Comparison of ENCODE assay signal across 29 mouse cellular contexts in the genomic region with DNA sequence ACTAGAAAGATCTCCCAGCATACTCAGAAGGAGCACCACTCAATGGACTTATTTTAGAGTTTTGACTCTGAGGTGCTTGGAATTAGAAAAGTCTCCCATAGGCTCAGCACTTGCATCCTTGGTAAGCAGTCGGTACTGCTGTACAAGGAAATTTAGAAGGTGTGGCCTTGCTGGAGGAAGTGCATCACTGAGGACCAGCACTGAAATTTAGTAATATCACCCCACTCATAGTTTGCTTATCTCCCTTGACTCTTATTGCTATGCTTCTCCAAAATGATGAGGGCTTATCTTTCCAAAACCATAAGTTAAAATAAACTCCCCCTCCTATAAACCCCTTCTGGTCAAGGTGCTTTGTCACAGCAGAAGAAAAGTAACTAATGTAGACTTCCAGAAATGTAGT. TPM values are rescaled to one million over a fixed set of nuclear protein-coding genes. Genes with fewer than 3 reads are reported as not detected.
DNase-seq lines count a peak whose midpoint lies in the region; ATAC-seq lines count a peak whose summit lies in the region.
"Had no signal": no experiment of that assay in that cellular context is flagged by ENCODE, and none has a peak within 500 bp of the region (broad histone marks: within the 10 kb centered on the region; RNA-seq: fewer than 3 reads in every experiment).

No protein-coding gene starts in this region.

- no peak for DNase-seq in liver, embryonic 11.5 days (ENCODE audit: low spot score)
- DNase-seq in liver = no peak
- no peak for DNase-seq in limb, embryonic 10.5 days (ENCODE audit: low spot score)
- DNase-seq in thymus, adult 18-20 months = no peak
- DNase-seq: adrenal gland, adult 8-10 months; adrenal gland, postnatal 25 days; cerebellum, adult 11-12 months; cerebellum, adult 8-10 months; cerebellum, postnatal 10 days; cerebellum, postnatal 36 days; forebrain, postnatal 0 days; gastrocnemius, adult 2 months; gastrocnemius, postnatal 14 days; heart, adult 11 months had no signal

- no peak overlapping the region for H3K4me2 ChIP-seq in liver, embryonic 11.5 days
- H3K4me2 ChIP-seq in hindbrain, embryonic 13.5 days = no peak overlapping the region
- H3K4me2 ChIP-seq: heart, embryonic 11.5 days; hindbrain, embryonic 14.5 days had no signal

- H3K9ac ChIP-seq in liver, embryonic 11.5 days (ENCODE audit: low read depth, low read length) = no peak overlapping the region
- no peak overlapping the region for H3K9ac ChIP-seq in hindbrain, embryonic 13.5 days
- H3K9ac ChIP-seq: forebrain, postnatal 0 days; hindbrain, embryonic 14.5 days had no signal

- H3K4me1 ChIP-seq in liver, embryonic 11.5 days (replicated peaks; ENCODE audit: control insufficient read depth, insufficient read depth, low read length) = no peaks in the 10 kb centered on the region
- no peaks in the 10 kb centered on the region for H3K4me1 ChIP-seq in limb, embryonic 10.5 days
- no peaks in the 10 kb centered on the region for H3K4me1 ChIP-seq in hindbrain, embryonic 13.5 days (replicated peaks)
- H3K4me1 ChIP-seq: forebrain, embryonic 10.5 days had no signal

- no peak overlapping the region for H3K4me3 ChIP-seq in liver, embryonic 11.5 days (ENCODE audit: low read depth, low read length)
- H3K4me3 ChIP-seq in limb, embryonic 10.5 days = no peak overlapping the region
- H3K4me3 ChIP-seq in hindbrain, embryonic 13.5 days = no peak overlapping the region
- H3K4me3 ChIP-seq: forebrain, embryonic 10.5 days; gastrocnemius, adult 2 months had no signal

- no peaks in the 10 kb centered on the region for H3K36me3 ChIP-seq in liver, embryonic 11.5 days (ENCODE audit: control insufficient read depth, insufficient read depth, low read length)
- H3K36me3 ChIP-seq in limb, embryonic 10.5 days = no peaks in the 10 kb centered on the region
- no peaks in the 10 kb centered on the region for H3K36me3 ChIP-seq in hindbrain, embryonic 13.5 days
- H3K36me3 ChIP-seq: forebrain, embryonic 10.5 days; G1E had no signal

- H3K27ac ChIP-seq in liver, embryonic 11.5 days (ENCODE audit: low read depth, low read length) = no peak overlapping the region
- H3K27ac ChIP-seq in limb, embryonic 10.5 days = no peak overlapping the region
- no peak overlapping the region for H3K27ac ChIP-seq in hindbrain, embryonic 13.5 days
- H3K27ac ChIP-seq: forebrain, embryonic 10.5 days; gastrocnemius, adult 2 months; hindbrain, embryonic 14.5 days; hindbrain, postnatal 0 days had no signal

- no peaks in the 10 kb centered on the region for H3K9me3 ChIP-seq in liver, embryonic 11.5 days (ENCODE audit: control insufficient read depth, low read length)
- H3K9me3 ChIP-seq in limb, embryonic 10.5 days (replicated peaks) = no peaks in the 10 kb centered on the region
- no peaks in the 10 kb centered on the region for H3K9me3 ChIP-seq in hindbrain, embryonic 13.5 days
- H3K9me3 ChIP-seq: forebrain, embryonic 10.5 days; G1E had no signal

- WGBS in liver, embryonic 11.5 days = 50% methylated on average over 1 of the region's 1 CpGs
- WGBS in limb, embryonic 10.5 days = 78% methylated on average over 1 of the region's 1 CpGs
- WGBS in hindbrain, embryonic 13.5 days = 64% methylated on average over 1 of the region's 1 CpGs

- H3K27me3 ChIP-seq in liver, embryonic 11.5 days (replicated peaks; ENCODE audit: control insufficient read depth, insufficient read depth, low read length) = no peaks in the 10 kb centered on the region
- H3K27me3 ChIP-seq in limb, embryonic 10.5 days (ENCODE audit: low read depth, poor library complexity, severe bottlenecking) = no peaks in the 10 kb centered on the region
- 0 out of 2 replicates have a peak, but pooled peaks cover 4% of the 10 kb centered on the region for H3K27me3 ChIP-seq in hindbrain, embryonic 13.5 days

- ATAC-seq in liver, embryonic 11.5 days (replicated peaks; ENCODE audit: low FRiP score) = peak; percentile 47; the same call in 1 of the 2 replicates
- peak; percentile 51; the same call in 1 of the 2 replicates for ATAC-seq in common myeloid progenitor, adult 5-6 weeks (replicated peaks; ENCODE audit: low read depth, poor library complexity, severe bottlenecking)
- peak; percentile 64 for ATAC-seq in megakaryocyte, adult 5-6 weeks (ENCODE audit: poor library complexity, severe bottlenecking)
- ATAC-seq in hindbrain, embryonic 13.5 days (ENCODE audit: low FRiP score) = no peak
- ATAC-seq: forebrain, embryonic 14.5 days; forebrain, postnatal 0 days; hindbrain, postnatal 0 days had no signal

RNA-seq across cellular contexts. Expression of a gene that starts 7.4 kb away (rescaled TPM):
- 82.3 and 94.4 TPM in 2 replicates for polyA plus RNA-seq in liver, embryonic 11.5 days (2014; fragmentation: Nextera tagmentation; extraction: Ambion mirVana)
- 103 and 106 TPM in 2 replicates for total RNA-seq in common myeloid progenitor, adult 5-6 weeks (2017)
- total RNA-seq in megakaryocyte, adult 5-6 weeks (2015) = 27.9 and 35.9 TPM in 2 replicates
- total RNA-seq in megakaryocyte, adult 5-6 weeks (2017) = 50.4 and 52.2 TPM in 2 replicates
- 66.4 and 68.5 TPM in 2 replicates for polyA plus RNA-seq in limb, embryonic 10.5 days (2016; fragmentation: Nextera tagmentation; extraction: Ambion mirVana)
- polyA plus RNA-seq in hindbrain, embryonic 13.5 days (2015; fragmentation: Nextera tagmentation; extraction: Ambion mirVana) = 63.3 and 65.8 TPM in 2 replicates

RNA-seq across cellular contexts. Expression of a gene that starts 12.6 kb away (rescaled TPM):
- 0.14 and 0.38 TPM in 2 replicates for polyA plus RNA-seq in liver, embryonic 11.5 days (2014; fragmentation: Nextera tagmentation; extraction: Ambion mirVana)
- 1.2 TPM in 1 of 2 replicates, not detected in the other for total RNA-seq in common myeloid progenitor, adult 5-6 weeks (2017)
- total RNA-seq in megakaryocyte, adult 5-6 weeks (2015) = 3.1 and 4.2 TPM in 2 replicates
- 4.3 and 5.9 TPM in 2 replicates for total RNA-seq in megakaryocyte, adult 5-6 weeks (2017)
- polyA plus RNA-seq in limb, embryonic 10.5 days (2016; fragmentation: Nextera tagmentation; extraction: Ambion mirVana) = not detected in 2 replicates
- polyA plus RNA-seq in hindbrain, embryonic 13.5 days (2015; fragmentation: Nextera tagmentation; extraction: Ambion mirVana) = not detected in 2 replicates
- total RNA-seq: adrenal gland, postnatal 25 days; forebrain, postnatal 0 days; gastrocnemius, adult 2 months; gastrocnemius, postnatal 14 days; heart, adult 8-10 months; heart, postnatal 25 days; hindbrain, postnatal 0 days had no signal
- polyA plus RNA-seq: embryonic facial prominence, embryonic 11.5 days; forebrain, embryonic 10.5 days; forebrain, embryonic 14.5 days; frontal cortex, adult 2 months; heart, embryonic 11.5 days; heart, embryonic 14.5 days; heart, postnatal 0 days; hindbrain, embryonic 14.5 days; hindbrain, postnatal 0 days had no signal

RNA-seq across cellular contexts. Expression of a gene that starts 38.4 kb away (rescaled TPM):
- polyA plus RNA-seq in liver, embryonic 11.5 days (2014; fragmentation: Nextera tagmentation; extraction: Ambion mirVana) = 30.5 and 36.0 TPM in 2 replicates
- total RNA-seq in common myeloid progenitor, adult 5-6 weeks (2017) = 51.9 and 53.2 TPM in 2 replicates
- total RNA-seq in megakaryocyte, adult 5-6 weeks (2015) = 20.8 and 23.1 TPM in 2 replicates
- 38.7 and 44.3 TPM in 2 replicates for total RNA-seq in megakaryocyte, adult 5-6 weeks (2017)
- 39.0 and 44.5 TPM in 2 replicates for polyA plus RNA-seq in limb, embryonic 10.5 days (2016; fragmentation: Nextera tagmentation; extraction: Ambion mirVana)
- polyA plus RNA-seq in hindbrain, embryonic 13.5 days (2015; fragmentation: Nextera tagmentation; extraction: Ambion mirVana) = 62.2 and 64.9 TPM in 2 replicates
